Mouse (Mus musculus): Measurements from ENCODE around the gene Aicda.
"Not testable (repeated sequence)": the region's sequence is repeated elsewhere in the genome, so short reads cannot be mapped to it uniquely, and the experiment has no call there.

Gene Aicda

DNA sequence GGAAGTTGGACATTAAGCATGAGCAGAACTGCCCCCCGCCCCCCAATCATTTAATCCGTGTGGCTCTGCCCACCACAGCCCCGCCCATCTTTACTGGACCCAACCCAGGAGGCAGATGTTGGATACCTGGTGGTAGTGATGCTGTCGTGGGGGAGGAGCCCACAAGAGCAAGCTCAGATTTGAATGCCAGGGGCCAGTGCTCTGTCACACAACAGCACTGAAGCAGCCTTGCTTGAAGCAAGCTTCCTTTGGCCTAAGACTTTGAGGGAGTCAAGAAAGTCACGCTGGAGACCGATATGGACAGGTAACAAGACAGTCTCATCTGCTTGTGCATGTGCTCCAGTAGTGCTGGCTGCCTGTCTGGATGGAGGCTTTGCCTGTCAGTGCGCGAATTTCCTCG is at the start of gene Aicda:
Gene Aicda, plus strand, starts transcription at position 196 of the 400 bp plus-strand sequence.
- no peak for DNase-seq

DNA sequence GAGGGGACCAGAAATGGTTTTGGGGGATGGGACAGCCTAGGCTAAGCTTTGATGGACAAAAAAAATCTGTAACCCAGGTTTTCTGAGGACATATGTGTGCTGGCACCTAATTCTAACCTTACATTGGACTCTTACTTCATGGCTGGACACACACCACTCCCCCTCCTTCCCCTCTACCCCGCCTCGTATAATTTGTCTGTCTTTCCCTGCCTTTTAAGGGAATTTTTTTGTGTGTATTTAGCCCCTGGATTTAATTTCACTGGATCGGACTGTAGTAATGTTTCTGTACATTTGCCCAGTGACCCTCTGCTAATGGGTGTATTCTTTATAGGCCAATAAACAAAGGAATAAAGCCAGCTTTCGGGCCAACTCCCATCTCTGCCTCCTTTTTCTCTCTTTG is 48.6 kb upstream of the Aicda start:
- DNase-seq, result no peak

- DNase-seq, result no peak
These were observed 48.1 kb upstream of the Aicda start, which contains the start of gene Mfap5 for GRCm38 (mm10) chr6:122505545-122505944. Mfap5 (plus strand) TSS chr6:122505845.

- no peak for DNase-seq
These were observed 45.1 kb upstream of the Aicda start for GRCm38 (mm10) chr6:122508494-122508893.

GRCm38 (mm10) chr6:122512914-122513878 is 40.4 kb upstream of the Aicda start:
- no peak for DNase-seq

DNA sequence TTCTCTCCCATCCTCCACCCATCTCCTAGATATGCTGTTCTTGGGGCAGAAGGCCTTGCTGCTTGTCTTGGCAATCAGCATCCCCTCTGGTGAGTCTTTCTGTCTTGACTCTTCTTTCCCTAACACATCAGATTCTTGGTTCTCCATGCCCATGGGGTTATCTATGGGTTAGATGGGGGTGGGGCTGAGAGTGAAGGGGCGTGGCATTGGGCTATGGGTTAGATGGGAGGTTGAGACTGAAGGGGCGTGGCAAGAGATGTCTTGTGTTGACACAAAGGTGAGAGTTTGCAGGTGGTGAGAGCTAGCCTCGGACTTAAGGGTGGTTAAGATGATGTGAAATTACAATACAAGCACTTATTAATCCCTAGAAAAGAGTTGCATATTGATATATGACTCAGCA is 39.3 kb upstream of the Aicda start:
- no peak for DNase-seq

- DNase-seq, result not testable (repeated sequence)
These were observed 37.8 kb upstream of the Aicda start for GRCm38 (mm10) chr6:122515762-122516161.

- no peak for DNase-seq
These were observed 35.9 kb upstream of the Aicda start for GRCm38 (mm10) chr6:122517668-122518067.

DNA sequence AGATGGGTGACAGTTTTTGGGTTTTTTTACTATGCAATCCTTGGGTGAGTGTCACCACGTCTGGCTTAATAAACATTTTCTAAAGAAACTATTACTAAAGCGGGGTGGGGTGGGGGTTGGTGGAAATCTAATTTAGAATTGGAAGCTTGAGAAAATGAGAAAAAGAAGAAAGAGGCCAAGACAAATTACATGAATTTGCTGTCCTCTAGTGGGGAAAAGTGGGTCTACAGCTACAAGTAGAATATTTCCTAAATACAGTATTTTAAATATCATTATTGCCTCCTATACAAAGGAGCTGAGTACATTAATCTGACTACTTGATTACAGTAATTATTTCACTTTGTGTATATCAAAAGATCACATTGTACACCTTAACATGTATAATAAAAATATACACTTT is 34.2 kb upstream of the Aicda start:
- DNase-seq, result no peak

- DNase-seq, result peak; percentile 8
These were observed 31.0 kb upstream of the Aicda start for GRCm38 (mm10) chr6:122522595-122522994.

GRCm38 (mm10) chr6:122523289-122523688 is 30.3 kb upstream of the Aicda start:
- no peak for DNase-seq

DNA sequence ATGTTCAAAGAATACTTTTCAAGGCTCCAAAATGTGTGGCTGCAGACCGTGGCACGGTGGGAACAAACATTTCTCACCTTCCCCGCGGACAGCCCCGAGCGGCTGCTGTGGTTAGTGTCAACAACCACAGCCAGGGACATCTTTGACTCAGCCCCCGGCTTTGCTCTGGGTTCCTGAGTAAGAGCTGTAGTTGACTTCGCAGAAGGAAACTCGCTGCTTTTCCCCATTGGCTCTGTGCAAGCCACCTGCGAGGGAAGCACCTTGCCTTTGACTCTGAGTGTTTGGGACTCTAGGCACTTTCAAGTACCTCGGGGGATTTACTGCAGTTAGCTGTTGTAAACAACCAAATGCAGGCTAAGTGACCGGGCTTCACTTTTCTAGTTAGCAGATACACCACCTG is 26.0 kb upstream of the Aicda start:
- DNase-seq, result peak; percentile 18

DNA sequence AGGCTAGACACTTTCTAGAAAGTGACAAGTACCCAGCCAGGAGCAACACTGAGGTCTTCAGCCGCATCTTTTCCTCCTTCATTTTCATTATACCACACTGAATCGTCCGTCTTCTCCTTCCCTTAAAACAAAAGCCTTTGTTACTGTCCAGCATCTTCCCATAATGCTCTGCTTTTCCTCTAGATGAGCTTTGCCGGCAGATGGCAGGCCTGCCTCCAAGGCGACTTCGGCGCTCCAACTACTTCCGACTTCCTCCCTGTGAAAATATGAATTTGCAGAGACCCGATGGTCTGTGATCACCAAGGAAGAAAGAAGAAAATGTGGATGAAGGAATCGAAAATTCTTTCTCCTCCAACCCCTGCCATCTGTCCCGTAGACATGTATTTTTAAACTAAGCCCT is 25.5 kb upstream of the Aicda start:
- DNase-seq, result no peak

GRCm38 (mm10) chr6:122531466-122532174 is 22.0 kb upstream of the Aicda start:
- DNase-seq, result no peak

GRCm38 (mm10) chr6:122532883-122533302 is 20.7 kb upstream of the Aicda start:
- peak; percentile 34 for DNase-seq

DNA sequence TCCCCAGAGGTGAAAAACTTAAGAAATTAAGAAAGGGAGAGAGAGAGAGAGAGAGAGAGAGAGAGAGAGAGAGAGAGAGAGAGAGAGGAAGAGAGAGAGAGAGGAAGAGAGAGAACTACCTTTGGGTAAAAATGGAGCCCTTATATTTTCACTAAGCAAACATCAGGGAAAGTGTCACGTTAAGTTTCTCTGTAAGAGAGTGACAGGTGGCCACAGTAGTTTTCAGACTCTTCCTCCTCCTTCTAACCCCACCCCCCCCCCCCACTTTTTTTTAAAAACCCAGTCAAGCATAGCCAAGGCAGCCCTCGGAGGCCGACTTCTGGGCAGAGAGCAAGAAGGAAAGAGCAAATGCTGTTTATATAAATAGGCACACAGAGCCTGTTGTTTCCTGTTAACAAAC is 19.6 kb upstream of the Aicda start:
- no peak for DNase-seq

DNA sequence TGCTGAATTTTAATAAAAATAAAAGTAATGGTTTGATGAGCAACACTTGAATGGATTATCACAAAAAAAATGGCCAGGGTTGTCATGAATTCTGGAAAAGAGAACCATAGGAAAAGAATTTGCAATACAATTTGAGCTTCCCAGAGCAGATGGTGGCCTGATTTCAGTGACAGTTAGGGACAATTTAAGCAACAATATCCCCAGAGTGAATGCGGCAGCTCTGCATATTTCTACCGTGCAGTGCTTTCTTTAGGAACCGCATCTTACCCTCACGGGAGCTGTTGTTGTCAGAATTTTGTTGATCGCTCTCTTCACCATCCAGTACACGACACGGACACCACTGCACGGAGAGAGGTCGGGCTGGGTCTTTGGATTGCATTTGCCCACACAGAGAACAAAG is 14.0 kb upstream of the Aicda start:
- DNase-seq, result no peak

GRCm38 (mm10) chr6:122542459-122542858 is 11.1 kb upstream of the Aicda start:
- DNase-seq, result not testable (repeated sequence)

DNA sequence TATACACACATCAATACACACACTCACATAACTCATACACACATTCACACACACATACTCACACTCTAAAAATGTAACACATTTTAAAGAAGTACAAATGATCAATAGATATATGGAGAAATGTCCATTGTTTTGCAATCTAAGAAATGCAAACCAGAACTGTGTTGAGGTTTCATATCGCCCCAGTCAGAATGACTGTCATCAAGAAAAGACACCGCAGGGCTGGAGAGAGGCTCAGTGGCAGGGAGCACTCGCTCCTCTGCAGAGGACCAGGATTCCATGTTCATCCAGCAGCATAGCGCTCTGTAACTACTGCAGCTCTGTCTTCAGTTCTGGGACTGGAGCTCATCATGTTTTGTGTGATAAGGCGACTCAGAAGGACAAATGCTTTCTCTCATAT is 10.0 kb upstream of the Aicda start:
- no peak for DNase-seq

- no peak for DNase-seq
These were observed 8.9 kb upstream of the Aicda start for GRCm38 (mm10) chr6:122544672-122545071.

- no peak for DNase-seq
These were observed 8.2 kb upstream of the Aicda start for GRCm38 (mm10) chr6:122545289-122545882.

DNA sequence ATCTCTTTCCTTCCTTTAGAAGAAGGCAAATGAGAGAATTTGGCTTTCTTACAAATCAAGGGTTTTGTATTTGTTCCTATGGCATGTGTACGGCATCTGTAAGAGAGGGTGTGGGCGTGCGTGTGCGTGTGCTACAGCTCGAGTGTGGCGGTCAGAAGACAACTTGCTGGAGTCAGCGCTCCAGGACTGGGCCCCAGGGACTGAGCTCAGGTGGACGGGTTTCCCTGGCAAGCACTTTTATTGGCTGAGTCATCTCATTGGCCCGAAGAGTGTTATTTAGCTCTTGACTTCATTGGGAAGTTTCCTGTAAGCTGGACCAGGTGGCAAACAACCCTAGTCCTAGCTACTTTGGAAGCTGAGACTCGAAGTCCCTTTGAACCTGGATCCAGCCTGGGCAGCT is 7.7 kb upstream of the Aicda start:
- DNase-seq, result no peak

- DNase-seq, result no peak
These were observed 501 bp downstream of the Aicda start for GRCm38 (mm10) chr6:122554102-122554501.

GRCm38 (mm10) chr6:122555266-122555665 is 1.7 kb downstream of the Aicda start:
- no peak for DNase-seq
